Mouse (Mus musculus) bone marrow macrophage, adult 2 months (primary cell): ENCODE results near the gene Armh3. TPM values are rescaled to one million over a fixed set of nuclear protein-coding genes. Genes with fewer than 3 reads are reported as not detected.

Source experiments
- H3K27ac ChIP-seq: 2 replicates; pipeline ENCODE4 v1.5.1; 2012; ENCODE audit warnings: low read depth, low read length; ENCODE audit not compliant: insufficient read depth
- H3K4me1 ChIP-seq: 2 replicates; pipeline ENCODE4 v1.6.1; 2012; ENCODE audit warnings: low read length; ENCODE audit not compliant: control insufficient read depth, insufficient read depth
- H3K4me3 ChIP-seq: 2 replicates; pipeline ENCODE4 v1.5.1; 2012; ENCODE audit warnings: mild to moderate bottlenecking, low read length, moderate library complexity; ENCODE audit not compliant: insufficient read depth
- CTCF ChIP-seq: IDR thresholded peaks from 2 replicates; pipeline ENCODE4 v1.5.1; 2012; ENCODE audit warnings: low read depth, mild to moderate bottlenecking, low read length, moderate library complexity
- POLR2A ChIP-seq: IDR thresholded peaks from 2 replicates; pipeline ENCODE4 v1.6.1; 2012; ENCODE audit warnings: mild to moderate bottlenecking, low read depth, low read length, borderline replicate concordance
- polyA plus RNA-seq: library from polyadenylated mRNA; stranded (reverse); fragments of >200 nt; gene quantifications from 2 replicates; pipeline ENCODE4 v1.2.4, GENCODE M21; 2012; ENCODE audit not compliant: missing spikeins, insufficient read depth, insufficient read length

The Armh3 gene
- polyA plus RNA-seq, 1 experiment: 13.2 TPM

DNA sequence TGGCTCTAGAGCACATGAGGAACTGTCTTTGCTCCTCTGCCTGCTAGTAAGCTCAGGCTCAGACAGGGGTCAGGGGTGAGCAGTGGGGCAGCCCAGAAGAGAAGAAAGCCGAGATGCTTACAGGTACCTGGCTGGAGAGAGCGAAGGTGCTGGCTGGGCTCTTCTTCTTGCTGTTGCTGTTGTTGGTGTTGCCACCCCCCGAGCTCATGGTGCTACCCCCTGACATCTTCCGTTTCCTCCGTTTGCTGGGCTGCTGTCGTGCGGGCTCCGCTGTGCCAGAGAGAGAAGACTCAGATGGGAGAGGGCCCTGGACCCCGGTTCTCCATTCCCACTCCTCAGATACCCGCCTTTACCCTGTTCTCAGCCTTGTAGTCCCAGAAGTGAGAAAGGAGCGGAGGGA, 35.6 kb upstream of the Armh3 start:
- Histone ChIP-seq H3K4me1 (peaks cover 18% of the 10 kb centered on the region), H3K27ac (no peak overlapping the region), H3K4me3 (no peak overlapping the region)
- TF ChIP-seq CTCF (no peak), POLR2A (no peak)

DNA sequence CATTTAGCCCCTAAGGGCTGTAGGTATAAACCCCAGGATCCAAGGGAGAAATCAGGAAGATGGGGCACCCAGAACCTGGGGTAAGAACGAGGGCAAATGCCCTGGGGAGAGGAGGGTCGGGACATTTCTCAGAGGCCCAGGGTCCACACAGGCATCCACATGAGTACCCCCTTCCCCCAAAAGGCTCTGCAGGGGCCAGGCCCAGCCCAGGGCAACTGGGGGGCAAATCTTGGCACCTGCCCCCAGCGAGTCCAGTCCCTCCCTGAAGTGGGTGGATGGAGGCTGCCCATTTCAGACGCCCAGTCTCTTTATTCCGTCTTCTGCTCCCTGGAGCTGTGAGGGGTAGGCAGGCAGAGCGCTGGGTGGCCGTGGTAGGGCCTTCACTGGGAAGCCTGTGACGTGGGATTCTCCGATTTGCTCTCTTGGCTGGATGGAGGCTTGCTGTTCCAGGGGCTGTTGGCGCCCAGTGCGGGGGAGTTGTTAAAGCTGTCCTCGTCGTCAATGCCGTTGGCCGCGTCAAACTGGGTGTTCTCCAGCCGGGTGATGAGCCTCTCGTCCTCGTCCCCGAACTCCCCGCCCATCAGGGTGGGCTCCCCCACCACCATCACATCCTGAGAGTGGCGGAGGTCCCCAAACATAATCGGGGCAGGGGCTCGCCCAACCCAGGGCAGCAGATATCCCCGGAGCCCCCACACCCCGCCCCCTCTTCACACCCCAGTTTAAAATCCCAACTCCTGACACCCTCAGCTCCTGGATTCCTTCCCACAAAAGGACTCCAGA, 34.6 kb upstream of the Armh3 start:
- Histone ChIP-seq H3K4me1 (peaks cover 11% of the 10 kb centered on the region), H3K27ac (no peak overlapping the region), H3K4me3 (no peak overlapping the region)
- TF ChIP-seq CTCF (no peak), POLR2A (no peak)

DNA sequence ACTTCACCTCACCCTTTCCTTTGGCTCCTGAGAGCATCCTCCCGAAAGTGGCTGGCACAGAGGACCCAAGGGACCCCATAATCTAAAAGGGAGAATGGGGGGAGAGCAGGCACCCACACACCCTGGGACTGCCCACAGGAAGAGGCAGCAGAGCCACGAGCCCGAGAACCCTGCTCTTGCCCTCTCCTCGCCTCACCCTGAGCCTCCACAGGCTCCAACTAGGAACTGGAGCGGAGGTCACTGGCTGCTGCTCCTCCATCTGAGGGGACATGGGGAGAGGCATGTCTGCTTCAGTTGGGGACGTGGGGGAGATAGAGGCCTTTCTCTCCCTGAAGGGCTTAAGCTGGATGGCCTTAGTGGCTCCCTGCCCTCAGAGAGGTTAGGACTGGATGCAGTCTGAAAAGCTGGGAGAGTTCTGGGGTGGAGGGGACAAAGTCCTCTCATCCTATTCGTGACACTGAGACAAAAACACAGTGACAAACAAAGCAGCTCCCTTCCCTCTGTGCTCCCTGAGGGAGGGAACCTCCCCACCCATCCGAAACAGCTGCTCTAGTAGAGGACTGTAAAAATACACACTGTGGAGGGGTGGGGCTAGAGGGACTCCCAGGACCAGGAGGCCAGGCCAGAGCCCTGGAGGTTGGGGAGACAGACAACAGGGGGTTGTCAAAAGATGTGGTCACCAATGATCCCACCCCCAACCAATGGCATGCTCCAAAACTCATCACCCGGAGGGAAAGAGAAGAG, 33.6 kb upstream of the Armh3 start:
- H3K27ac ChIP-seq: no peak overlapping the region
- peaks cover under 1% of the 10 kb centered on the region for H3K4me1 ChIP-seq
- no peak overlapping the region for H3K4me3 ChIP-seq
- TF ChIP-seq CTCF: no peak

DNA sequence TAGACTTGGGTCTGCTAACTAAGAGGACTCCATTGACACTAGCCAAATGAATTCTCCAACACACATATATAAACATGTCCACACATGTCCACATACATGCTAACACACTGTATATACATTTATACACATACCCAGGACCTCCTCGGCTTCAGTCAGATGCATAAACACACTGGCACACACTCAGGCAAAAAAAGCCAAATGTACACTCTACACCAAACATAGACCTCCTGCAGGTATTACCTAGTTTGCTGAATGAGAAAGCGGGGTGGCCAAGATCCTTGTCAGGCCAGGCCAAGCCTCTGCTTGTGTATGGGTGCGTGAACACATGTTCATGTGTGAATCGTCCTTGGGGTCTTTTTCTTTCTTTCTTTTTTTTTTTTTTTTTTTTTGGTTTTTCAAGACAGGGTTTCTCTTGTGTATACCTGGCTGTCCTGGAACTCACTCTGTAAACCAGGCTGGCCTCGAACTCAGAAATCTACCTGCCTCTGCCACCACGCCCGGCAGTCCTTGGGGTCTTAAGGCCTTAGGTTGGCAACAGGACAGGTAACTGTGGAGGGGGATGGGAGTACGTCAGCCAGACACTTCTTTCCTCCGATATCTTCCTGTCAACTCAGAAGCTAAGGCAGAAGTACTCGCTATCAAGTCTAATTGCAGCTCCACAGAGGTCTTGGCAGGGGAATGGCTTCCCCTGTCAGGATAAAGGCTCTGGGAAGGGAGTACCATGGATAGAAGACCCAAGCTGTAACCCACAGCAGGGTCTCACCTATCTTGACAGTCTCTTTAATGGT, 32.1 kb upstream of the Armh3 start:
- no peak overlapping the region for H3K4me3 ChIP-seq
- no peak overlapping the region for H3K27ac ChIP-seq
- TF ChIP-seq CTCF (no peak), POLR2A (no peak)
- H3K4me1 ChIP-seq: no peaks in the 10 kb centered on the region

DNA sequence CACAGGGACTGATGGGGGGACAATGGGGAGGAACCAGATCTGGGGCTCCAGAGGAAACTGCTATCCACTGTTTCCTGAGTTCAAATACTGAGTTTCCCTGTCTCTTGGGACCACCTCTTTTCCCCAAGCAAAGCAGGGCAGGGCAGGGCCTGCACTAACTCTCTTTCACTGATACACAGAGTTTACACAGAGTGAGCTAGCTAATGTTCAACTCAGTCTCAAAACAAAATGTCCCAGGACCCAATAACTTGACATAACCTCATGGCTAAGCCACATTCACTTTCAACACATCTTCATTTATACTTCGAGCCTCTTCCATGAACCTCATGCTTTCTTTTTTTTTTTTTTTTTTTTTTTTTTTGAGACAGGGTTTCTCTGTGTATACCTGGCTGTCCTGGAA, 31.4 kb upstream of the Armh3 start:
- no peak for TF ChIP-seq CTCF
- no peak for TF ChIP-seq POLR2A
- Histone ChIP-seq H3K4me1 (no peaks in the 10 kb centered on the region), H3K27ac (no peak overlapping the region)

DNA sequence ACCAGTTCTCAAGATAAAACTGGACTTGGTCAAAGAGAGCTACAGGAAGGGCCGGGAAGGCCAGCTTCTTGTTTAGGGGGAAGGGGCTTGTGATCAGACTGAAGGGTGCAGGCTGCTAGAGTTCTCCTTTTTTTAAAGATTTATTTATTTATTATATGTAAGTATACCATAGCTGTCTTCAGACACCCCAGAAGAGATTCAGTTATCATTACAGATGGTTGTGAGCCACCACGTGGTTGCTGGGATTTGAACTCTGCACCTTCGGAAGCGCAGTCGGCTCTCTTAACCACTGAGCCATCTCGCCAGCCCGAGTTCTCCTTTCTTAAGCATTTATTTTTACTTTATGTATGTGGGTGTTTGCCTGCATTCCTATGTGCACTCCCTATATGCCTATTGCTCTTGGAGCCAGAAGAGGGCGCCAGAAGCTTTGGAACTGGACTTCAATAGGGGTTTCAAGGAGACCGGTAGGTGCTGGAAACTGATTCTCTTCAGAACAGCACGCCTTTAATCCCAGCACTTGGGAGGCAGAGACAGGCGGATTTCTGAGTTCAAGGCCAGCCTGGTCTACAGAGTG, 30.5 kb upstream of the Armh3 start:
- no peak overlapping the region for H3K4me3 ChIP-seq
- TF ChIP-seq POLR2A: no peak
- TF ChIP-seq CTCF: no peak
- H3K27ac ChIP-seq: no peak overlapping the region
- H3K4me1 ChIP-seq: no peaks in the 10 kb centered on the region

More for the DNA sequence above, 31.4 kb upstream of the Armh3 start:
- no peak overlapping the region for H3K4me3 ChIP-seq

DNA sequence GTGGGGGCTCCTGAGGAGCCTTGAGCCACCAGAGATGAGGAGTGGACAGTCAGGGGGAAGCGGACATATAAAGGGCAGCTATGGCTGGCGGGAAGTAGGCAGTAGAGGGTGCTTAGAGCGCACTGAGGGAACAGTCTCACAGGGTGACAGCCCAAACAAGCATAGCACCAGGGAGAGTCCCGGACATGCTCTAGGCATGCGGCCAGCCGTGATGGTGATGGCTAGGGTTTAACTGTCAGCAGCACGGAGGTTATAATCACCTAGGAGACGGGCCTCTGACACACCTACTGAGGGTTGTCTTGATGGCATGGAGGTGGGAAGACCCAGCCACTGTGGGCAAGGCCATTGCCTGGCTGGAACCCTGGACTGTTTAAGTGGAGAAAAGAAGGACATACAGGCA, 28.3 kb upstream of the Armh3 start:
- no peak for TF ChIP-seq CTCF
- TF ChIP-seq POLR2A: no peak
- no peak overlapping the region for H3K27ac ChIP-seq
- no peak overlapping the region for H3K4me3 ChIP-seq
- no peaks in the 10 kb centered on the region for H3K4me1 ChIP-seq

DNA sequence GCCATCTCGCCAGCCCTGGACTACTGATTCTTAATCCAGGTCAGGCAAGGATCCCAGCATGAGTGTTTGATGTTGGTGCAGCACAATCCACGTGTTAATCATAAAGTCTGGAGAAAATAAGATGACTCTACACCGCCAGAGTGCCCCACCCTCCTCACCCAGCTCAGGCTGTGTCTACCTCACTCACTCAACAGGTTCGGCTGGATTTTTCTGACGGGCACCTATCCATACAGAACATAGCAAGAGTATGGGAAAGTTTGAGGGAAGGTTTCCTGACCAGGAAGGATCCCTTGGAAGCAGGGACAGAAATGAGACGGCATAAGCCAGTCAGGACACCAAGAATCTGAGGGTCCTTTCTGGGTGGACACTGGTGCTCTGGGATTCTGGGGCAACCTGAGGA, 26.7 kb upstream of the Armh3 start:
- no peaks in the 10 kb centered on the region for H3K4me1 ChIP-seq
- no peak overlapping the region for H3K4me3 ChIP-seq
- no peak overlapping the region for H3K27ac ChIP-seq
- TF ChIP-seq CTCF (no peak), POLR2A (no peak)

DNA sequence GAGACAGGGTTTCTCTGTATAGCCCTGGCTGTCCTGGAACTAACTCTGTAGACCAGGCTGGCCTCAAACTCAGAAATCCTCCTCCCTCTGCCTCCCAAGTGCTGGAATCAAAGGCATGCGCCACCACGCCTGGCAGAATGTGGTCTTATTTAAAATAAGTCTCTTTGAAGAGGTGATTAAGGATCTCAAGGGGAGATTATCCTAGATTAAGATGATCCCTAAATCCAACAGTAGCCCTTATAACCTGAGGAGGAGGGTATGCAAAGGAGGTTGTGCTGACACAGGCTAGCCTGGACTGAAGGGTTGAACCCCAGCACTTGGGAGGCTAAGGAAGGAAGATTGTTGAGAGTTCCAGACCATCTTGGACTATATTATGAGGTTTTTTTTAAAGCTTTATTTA, 17.7 kb upstream of the Armh3 start:
- no peaks in the 10 kb centered on the region for H3K4me1 ChIP-seq
- no peak overlapping the region for H3K4me3 ChIP-seq
- H3K27ac ChIP-seq: no peak overlapping the region
- TF ChIP-seq POLR2A (no peak), CTCF (no peak)

DNA sequence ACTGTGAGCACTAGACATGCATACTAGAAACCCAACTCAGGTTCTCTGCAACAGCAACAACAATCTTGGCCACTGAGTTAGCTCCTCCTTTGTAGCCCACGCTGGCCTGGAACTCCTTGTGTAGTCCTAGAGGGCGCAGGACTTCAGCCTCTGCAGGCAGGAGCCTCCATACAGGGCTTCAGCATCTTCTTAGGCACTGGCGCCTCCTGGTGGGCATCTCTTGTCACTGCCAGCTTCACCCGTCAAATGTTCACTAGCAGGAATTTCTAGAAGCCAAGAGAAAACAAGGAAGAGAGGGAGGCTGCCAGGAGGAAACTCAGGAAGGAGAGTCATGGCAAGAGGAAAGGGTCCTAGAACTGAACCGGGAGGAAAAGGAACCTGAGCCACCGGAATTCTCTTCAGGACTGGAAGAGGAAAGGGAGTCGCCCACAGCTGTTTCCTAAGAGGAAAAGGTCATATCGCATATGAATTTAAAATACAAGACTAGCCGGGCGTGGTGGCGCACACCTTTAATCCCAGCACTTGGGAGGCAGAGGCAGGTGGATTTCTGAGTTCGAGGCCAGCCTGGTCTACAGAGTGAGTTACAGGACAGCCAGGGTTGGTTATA, 16.4 kb upstream of the Armh3 start:
- TF ChIP-seq CTCF (peak; percentile 99), POLR2A (no peak)
- Histone ChIP-seq H3K4me3 (no peak overlapping the region), H3K4me1 (no peaks in the 10 kb centered on the region), H3K27ac (no peak overlapping the region)
